Mouse (Mus musculus): Measurements from ENCODE around the gene Immp2l.

Gene Immp2l

GRCm38 (mm10) chr12:41961038-41961437 lies 937.1 kb downstream of the Immp2l start:
- no peak for DNase-seq (ENCODE audit: low read depth, low spot score)

- DNase-seq (ENCODE audit: low read depth, low spot score): no peak
Observed at GRCm38 (mm10) chr12:41991408-41991807, 967.5 kb downstream of the Immp2l start.
